Mouse (Mus musculus) cerebral cortex, adult 2 months (tissue): ENCODE results near the gene Sebox.

ENCODE experiments used
- WGBS: fragments of 180-500 bp; shearing (Covaris S2); methylation state at CpG from one replicate; pipeline ENCODE4 v1.1.7; 2018; 5-methylcytosine and 5-hydroxymethylcytosine counted together

The Sebox gene

DNA sequence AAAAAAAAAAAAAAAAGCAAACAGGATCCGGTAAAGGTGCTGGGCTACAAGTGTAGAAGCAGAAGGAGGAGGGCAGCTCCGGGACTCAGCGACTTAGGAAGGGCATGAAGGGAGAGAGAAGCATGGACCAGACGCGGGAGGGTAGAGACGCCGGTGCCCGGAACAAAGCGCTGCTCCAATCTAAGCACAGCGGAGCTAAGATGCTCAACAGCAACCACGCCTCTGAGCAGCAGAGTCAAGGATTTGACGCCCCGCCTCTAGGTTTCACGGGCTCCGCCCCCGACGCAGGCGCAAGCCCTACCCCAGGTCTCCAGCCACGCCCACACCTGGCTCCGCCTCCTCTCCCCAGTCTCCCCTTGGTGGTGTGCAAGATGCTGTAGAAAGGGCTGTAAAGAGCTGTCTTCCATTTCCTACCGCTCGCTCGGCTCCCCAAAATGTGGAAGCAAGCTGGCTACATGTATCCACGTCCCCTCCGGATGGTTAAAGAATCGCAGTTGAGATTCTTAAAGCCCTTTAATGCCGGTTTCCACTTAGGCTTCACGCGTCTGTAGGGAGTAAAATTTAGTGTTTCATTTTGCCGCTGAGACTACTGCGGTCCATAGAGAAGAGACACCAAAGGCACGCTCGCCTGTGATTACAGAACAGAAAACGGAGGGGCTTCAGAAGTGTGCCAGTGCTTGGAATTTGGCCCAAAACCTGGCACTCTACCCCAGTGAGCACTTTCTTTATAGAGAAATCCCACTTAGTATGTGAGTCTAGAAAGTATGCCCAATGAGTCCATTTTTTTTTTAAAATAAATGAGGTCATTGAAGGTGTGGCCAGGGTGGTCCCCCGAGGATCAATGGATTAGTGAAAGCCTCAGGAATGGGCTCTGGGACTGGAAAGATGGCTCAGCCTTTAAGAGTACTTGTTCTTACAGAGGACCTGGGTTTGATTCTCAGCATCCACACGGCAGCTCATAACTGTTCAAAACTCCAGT, 5.4 kb upstream of the Sebox start, which contains the start of gene Sarm1:
Gene Sarm1 (minus strand): TSS at position 211 of the 979 bp plus-strand sequence.
- 2% methylated on average over 36 of the region's 36 CpGs for WGBS

- 74% methylated on average over 7 of the region's 7 CpGs for WGBS
These were observed 4.2 kb upstream of the Sebox start, which contains the start of gene Vtn for GRCm38 (mm10) chr11:78499004-78499403. Gene Vtn (plus strand): TSS chr11:78499091.

DNA sequence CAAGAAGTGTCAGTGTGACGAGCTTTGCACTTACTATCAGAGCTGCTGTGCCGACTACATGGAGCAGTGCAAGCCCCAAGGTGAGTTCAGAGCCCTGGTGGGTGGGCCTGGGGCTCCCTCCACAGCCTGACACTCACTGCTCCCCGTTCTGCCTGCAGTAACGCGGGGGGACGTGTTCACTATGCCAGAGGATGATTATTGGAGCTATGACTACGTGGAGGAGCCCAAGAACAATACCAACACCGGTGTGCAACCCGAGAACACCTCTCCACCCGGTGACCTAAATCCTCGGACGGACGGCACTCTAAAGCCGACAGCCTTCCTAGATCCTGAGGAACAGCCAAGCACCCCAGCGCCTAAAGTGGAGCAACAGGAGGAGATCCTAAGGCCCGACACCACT, 3.7 kb upstream of the Sebox start:
- WGBS, result 72% methylated on average over 16 of the region's 16 CpGs

DNA sequence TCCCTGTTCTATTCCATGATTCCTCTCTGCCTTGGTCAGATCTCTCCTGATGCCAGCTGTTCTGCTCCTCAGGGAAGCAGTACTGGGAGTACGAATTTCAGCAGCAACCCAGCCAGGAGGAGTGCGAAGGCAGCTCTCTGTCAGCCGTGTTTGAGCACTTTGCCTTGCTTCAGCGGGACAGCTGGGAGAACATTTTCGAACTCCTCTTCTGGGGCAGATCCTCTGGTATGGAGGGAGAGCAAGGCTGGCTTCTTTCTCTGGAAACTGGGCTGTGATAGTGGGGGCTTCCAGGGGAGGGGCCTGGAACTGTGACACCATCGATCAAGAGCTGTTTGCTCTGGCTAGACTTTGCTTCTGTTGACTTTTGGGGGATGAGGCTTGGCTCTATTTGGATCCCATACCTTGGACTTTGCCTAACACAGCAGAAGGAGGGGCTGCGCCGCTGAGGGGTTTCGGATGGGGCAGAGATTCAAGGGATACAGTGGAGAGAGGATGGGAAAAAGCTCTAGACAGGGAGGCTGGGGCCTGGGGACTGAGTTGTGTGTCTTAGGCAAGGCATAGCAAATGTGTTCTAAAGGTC, 2.5 kb upstream of the Sebox start:
- 58% methylated on average over 9 of the region's 9 CpGs for whole genome bisulfite sequencing

DNA sequence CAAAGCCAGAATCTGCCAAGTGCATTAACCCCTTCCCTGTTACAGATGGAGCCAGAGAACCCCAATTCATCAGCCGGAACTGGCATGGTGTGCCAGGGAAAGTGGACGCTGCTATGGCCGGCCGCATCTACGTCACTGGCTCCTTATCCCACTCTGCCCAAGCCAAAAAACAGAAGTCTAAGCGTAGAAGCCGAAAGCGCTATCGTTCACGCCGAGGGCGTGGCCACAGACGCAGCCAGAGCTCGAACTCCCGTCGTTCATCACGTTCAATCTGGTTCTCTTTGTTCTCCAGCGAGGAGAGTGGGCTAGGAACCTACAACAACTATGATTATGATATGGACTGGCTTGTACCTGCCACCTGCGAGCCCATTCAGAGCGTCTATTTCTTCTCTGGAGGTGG, 1.7 kb upstream of the Sebox start:
- 82% methylated on average over 20 of the region's 20 CpGs for WGBS

DNA sequence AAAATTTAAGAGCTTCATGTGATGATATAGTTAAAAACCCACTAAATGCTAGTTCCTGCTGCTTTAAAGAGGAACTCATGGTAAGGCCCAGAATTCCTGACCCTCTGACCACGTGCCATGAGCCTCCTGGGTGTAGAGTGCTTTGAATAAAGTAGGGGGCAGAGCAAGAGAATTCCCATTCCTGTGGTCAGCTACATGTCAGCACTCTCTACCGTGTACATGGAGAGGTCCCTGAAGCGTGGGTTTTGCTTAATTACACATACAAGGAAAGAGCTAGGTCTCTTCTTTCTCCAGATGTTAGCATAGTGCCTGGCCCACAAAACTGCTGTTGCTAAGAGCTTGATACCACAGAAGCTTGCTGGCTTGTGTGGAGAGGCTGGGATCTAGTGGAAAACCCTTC, 2.2 kb downstream of the Sebox start:
- 84% methylated on average over 3 of the region's 3 CpGs for WGBS

GRCm38 (mm10) chr11:78509148-78509547, 5.9 kb downstream of the Sebox start:
- 82% methylated on average over 5 of the region's 5 CpGs for WGBS

DNA sequence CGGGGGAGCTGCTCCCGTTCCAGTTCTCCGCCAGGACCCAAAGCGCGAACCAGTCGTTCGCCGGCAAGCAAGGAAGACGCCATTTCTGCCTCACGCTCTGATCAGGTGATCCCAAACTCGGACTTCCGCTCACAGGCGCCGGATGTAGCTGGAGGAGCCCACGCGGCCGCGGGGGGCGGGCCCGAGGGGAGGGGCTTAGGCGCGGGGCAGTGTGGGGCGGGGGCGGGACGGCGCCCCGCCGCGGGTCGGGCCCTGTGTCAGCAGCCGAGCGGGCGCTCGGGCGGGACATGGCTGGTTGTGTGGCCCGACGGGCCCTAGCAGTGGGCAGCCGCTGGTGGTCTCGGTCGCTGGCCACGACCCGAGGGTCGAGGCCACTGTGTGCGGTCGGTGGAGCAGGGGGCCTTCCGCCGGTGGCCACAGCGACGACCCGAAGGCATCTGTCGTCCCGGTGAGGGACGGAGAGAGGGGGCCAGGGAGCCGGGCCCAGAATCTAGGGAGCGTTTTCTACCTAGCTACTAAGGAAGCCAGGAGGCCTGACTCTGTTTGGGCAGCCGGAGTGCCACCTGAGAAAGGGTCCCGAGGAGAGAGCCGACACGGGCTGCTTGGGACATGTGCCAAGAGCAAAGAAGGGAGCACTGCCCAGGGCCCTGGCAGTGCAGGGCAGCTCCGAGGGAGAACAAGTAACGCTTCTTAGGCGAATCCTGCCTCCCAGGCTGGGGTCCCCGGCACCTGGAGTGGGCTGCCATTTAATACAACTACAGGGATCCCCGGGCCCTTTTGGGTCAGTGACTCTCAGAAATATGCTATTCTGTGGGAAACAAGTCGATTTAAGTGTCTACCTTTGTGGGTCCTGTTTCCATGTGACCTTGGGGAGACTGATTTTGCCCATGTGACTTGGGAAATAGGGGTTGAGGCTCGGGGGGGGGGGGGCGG, 9.0 kb downstream of the Sebox start, which contains the start of the genes Tmem199 and Poldip2:
Gene Tmem199 (minus strand): TSS at position 148 of the 933 bp plus-strand sequence.
Gene Poldip2 (plus strand): TSS at position 169 of the 933 bp plus-strand sequence.
- WGBS, result under 1% methylated on average over 66 of the region's 67 CpGs

GRCm38 (mm10) chr11:78513106-78513790, 10.0 kb downstream of the Sebox start:
- 42% methylated on average over 3 of the region's 3 CpGs for WGBS

DNA sequence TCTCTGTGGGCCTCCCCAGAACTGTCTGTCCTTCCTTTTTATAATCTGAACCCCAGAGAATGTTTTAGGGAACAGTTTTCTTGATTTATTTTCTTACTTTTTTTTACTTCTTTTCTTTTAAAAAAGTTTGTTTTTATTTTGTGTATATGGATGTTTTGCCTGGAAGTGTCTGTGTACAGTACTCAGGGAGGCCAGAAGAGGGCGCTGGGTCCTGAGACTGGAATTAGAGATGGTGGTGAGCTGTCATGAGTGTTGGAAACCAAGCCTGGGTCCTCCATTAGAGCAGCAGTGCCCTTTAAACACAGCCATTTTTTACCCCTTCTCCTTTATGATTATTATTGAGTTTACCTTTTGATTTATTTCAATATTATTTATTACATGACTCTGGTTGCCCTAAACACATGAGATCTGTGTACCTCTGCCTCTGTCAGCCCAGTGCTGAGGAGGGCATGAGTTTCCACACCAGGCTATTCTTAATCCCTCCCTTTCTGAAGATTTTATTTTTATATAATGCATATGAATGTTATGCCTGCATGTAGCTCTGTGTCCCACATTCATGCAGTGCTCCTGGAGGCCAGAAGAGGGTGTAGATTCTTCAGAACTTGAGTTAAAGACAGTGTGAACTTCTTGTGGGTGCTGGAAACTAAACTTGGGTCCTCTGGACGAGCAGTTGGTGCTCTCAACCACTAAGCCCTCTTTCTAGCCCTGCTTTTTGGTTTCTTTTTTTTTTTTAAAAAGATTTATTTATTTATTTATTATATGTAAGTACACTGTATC, 12.5 kb downstream of the Sebox start:
- 65% methylated on average over 2 of the region's 2 CpGs for WGBS

GRCm38 (mm10) chr11:78518931-78519330, 15.7 kb downstream of the Sebox start:
- 71% methylated on average over 10 of the region's 10 CpGs for whole genome bisulfite sequencing

GRCm38 (mm10) chr11:78521880-78522279, 18.6 kb downstream of the Sebox start:
- 67% methylated on average over 3 of the region's 3 CpGs for WGBS

DNA sequence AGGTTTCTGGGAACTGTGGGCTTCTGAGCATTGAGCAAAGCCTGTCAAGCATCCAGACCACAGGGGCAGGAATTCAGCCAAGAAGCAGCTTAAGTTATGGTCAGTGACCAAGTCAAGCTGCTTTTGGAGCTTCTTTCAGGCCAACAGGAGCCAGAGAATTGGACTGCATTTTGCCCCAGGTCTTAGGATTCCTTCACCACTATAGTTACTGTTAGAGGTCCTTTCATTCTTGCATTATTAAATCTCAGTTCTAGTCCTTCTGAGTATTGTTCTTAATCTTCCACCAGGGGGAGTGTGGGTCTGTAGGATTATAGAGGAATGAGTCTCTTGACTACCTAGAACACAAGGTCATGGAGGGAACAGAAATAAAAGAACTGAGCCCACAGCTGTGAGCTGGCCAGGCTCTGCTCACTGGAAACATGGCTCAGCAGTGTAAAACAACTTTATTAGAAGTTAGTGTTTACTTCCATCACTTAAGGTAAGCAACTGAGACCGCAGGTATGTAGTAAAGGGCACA, 19.3 kb downstream of the Sebox start:
- WGBS, result 89% methylated on average over 1 of the region's 1 CpGs

GRCm38 (mm10) chr11:78523241-78523955, 20.2 kb downstream of the Sebox start:
- WGBS, result 65% methylated on average over 9 of the region's 9 CpGs

DNA sequence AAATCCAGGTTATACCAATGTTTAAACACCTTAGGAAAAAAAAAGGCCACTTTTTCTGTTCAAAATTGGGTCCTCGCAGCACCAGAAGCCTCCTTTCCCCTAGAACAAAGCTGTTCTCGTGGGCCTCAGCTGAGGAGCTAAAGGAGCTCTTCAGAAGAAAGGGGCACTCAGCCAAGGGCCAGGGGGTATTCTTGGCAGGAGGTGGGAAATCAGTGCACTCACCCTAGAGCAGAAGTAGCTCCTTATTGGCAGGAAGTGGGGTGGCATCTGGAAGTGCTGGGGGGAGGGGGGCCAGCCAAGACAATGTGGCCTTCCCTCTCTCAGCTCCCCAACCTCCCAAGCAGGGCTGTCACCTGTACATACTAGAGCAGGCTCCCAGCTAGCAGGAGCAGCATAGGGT, 21.6 kb downstream of the Sebox start:
- 32% methylated on average over 2 of the region's 2 CpGs for WGBS

DNA sequence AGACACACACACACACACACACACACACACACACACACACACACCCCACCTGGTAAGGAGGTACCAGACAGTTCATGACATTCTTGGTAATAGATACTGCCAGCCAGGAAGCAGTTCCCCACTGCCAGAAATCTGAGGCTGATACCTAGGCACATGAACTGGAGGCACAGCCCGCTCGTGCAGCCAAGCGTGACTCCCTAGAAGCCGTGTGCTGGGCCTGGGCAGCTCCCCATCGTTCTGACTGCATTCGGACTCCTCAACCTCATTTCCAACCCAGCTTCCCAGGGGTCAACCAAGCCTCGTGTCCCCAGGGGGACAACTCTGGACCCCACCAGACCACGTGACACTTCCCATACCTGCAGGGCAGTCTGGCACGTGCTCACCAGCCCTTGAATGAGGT, 25.5 kb downstream of the Sebox start:
- WGBS, result 85% methylated on average over 9 of the region's 9 CpGs

GRCm38 (mm10) chr11:78530001-78530400, 26.8 kb downstream of the Sebox start:
- WGBS, result 87% methylated on average over 12 of the region's 12 CpGs

GRCm38 (mm10) chr11:78531046-78531445, 27.8 kb downstream of the Sebox start:
- 63% methylated on average over 6 of the region's 6 CpGs for WGBS

- 83% methylated on average over 10 of the region's 10 CpGs for WGBS
These were observed 28.3 kb downstream of the Sebox start for GRCm38 (mm10) chr11:78531515-78531914.
